Mouse (Mus musculus): Measurements from ENCODE around the gene Cadps2.

Cadps2 gene

GRCm38 (mm10) chr6:23249616-23250287, 589.5 kb downstream of the Cadps2 start:
- no peak for DNase-seq

GRCm38 (mm10) chr6:23249053-23249401, 590.2 kb downstream of the Cadps2 start:
- DNase-seq = no peak

- no peak for DNase-seq
Measured at GRCm38 (mm10) chr6:23248313-23249052, 590.7 kb downstream of the Cadps2 start, which contains the start of gene Fezf1. Fezf1 (minus strand) TSS chr6:23248362.

- no peak for DNase-seq
Measured at GRCm38 (mm10) chr6:23247512-23248312, 591.5 kb downstream of the Cadps2 start.

GRCm38 (mm10) chr6:23246790-23247511, 592.3 kb downstream of the Cadps2 start:
- DNase-seq = no peak

GRCm38 (mm10) chr6:23246061-23246789, 593.0 kb downstream of the Cadps2 start:
- DNase-seq = no peak

- no peak for DNase-seq
Measured at GRCm38 (mm10) chr6:23245545-23246011, 593.6 kb downstream of the Cadps2 start.

- DNase-seq = no peak
Measured at GRCm38 (mm10) chr6:23245121-23245520, 594.1 kb downstream of the Cadps2 start.

- DNase-seq = no peak
Measured at GRCm38 (mm10) chr6:23243821-23244760, 595.1 kb downstream of the Cadps2 start.

Measured in cerebellum, adult 11-12 months (tissue).